Mouse (Mus musculus) G1E-ER4 (cell line): ENCODE measurements around the gene Gm20388. TPM values are rescaled to one million over a fixed set of nuclear protein-coding genes. Genes with fewer than 3 reads are reported as not detected.
A peak's percentile ranks its signal among the peaks of the same experiment; 100 is the strongest.

Source experiments
- GATA1 ChIP-seq: IDR thresholded peaks from one replicate; pipeline ENCODE4 v1.8.0; 2012; ENCODE audit warnings: low read length, inconsistent platforms
- polyA plus RNA-seq: library from polyadenylated mRNA; stranded (reverse); fragments of >175 nt; gene quantifications from 2 replicates; pipeline ENCODE4 v1.2.3, GENCODE M21; 2012

Gene Gm20388
- polyA plus RNA-seq, 1 experiment = not detected

DNA sequence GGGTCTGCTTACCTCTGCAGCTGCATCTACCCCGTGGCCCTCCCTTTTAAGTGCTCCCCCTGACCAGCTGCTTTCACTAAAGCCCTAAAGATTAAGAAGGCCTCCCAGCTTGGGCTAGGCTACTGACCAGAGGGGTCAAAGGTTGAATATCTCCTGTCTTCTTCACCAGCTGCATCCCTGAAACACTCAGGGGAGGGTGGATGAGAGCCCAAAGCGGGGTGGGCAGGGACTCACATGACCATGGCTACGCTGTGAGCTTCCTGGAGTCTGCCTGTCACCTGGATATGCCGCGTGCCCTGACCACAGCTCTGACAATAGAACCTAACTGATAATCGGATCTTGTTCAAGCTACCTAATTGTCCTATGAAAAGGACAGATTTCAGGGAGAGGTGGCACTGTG is 2712.1 kb downstream of the Gm20388 start, which contains the start of gene Pabpn1l:
Gene Pabpn1l (minus strand): TSS at position 13 of the 400 bp plus-strand sequence.
- no peak for TF ChIP-seq GATA1

DNA sequence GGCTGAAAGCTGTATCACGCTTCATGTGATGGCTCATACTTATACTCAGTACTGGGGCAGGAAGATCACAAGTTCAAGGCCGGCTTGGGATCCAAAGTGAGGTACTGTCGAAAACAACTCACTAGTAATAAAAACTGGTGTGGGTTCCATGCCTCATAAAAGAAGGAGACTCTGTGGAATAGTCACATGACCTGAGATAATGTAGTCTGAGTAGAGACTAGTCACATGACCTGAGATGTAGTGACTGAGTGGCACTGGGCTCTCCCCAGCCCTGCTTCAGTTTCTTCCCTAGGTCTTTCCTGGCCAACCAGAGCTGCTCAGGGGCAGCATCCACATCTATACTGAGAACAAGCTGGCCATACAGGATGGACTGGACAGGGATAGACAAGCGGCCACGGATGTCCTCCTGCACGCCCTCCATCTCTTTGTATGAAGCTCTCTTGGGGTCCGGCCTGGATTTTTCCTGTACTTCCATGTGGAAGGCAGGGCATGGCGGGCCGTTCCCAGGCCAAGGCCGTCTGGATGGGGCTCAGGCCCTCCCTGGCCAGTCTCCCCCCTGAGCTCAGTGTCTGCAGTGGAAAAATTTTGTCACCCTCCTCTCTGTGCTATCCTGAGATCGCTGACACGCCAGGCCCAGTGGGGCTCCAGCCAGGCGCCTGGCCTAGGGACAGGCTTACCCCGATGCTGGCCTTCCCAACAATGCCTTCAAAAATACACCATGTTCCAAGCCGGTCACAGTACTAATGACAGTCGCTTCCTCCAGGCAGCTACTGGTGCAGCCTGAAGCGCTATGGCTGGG is 2713.4 kb downstream of the Gm20388 start:
- no peak for TF ChIP-seq GATA1

- TF ChIP-seq GATA1 = no peak
These were observed 2714.0 kb downstream of the Gm20388 start for GRCm38 (mm10) chr8:122624653-122625052.

DNA sequence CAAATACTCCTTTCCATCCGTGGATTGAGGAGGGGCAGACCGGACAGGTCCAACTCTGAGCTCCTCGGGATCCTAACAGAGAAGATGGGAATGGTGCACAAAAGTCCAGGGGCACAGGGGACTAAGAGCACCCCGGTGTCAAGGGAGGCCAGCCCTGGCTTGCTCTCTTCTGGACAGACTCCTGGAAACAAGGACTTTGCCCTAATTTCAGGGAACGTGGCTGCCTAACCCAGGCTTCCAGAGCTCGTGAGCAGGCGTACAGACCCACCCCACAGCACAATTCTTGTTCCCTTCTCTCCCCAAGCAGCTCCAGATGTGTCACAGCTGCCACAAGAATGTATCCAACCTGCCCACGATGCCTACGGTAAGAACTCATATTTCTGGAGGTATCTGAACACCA is 2715.2 kb downstream of the Gm20388 start:
- TF ChIP-seq GATA1 = no peak

DNA sequence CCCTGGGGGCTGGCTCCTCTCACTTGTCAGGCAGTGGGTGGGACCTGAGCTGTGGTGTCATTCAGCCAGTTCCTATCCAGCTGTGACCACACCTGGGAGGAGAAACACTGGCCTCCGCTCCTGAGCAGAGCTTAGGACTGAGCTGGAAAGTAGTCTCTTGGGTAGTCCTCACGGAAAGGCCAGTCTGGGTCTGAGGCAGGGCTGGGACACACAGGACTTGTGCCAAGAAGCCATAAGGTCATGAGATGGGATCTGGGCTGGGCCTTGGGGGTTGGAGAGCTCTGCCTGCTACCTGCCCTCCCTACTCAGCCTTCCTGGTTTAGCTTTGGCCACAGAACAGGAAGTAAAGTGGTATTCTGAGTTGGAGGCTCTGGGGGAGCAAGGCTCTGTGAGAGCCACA is 2716.3 kb downstream of the Gm20388 start:
- no peak for TF ChIP-seq GATA1

DNA sequence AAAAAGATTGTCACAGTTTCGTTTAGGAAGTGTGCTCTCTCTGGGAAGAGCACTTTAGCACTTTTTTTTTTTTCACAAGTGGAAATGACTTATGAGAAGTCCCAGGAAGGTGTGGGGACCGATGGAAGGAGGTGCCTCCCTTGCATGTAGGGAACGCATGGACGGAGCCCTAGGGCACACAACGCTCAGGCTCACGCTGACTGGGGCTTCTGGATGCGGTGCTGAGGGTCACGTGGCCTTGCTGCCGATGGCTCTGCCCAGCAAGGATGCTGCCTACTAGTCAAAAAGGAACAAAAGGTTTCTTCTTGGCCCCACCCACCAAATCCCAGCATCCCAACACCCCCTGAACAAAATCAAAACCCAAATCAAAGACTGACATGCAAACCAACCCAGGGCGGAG is 2718.7 kb downstream of the Gm20388 start:
- TF ChIP-seq GATA1 = no peak

- no peak for TF ChIP-seq GATA1
These were observed 2720.1 kb downstream of the Gm20388 start for GRCm38 (mm10) chr8:122630696-122631095.

- no peak for TF ChIP-seq GATA1
These were observed 2722.6 kb downstream of the Gm20388 start for GRCm38 (mm10) chr8:122633205-122633604.

DNA sequence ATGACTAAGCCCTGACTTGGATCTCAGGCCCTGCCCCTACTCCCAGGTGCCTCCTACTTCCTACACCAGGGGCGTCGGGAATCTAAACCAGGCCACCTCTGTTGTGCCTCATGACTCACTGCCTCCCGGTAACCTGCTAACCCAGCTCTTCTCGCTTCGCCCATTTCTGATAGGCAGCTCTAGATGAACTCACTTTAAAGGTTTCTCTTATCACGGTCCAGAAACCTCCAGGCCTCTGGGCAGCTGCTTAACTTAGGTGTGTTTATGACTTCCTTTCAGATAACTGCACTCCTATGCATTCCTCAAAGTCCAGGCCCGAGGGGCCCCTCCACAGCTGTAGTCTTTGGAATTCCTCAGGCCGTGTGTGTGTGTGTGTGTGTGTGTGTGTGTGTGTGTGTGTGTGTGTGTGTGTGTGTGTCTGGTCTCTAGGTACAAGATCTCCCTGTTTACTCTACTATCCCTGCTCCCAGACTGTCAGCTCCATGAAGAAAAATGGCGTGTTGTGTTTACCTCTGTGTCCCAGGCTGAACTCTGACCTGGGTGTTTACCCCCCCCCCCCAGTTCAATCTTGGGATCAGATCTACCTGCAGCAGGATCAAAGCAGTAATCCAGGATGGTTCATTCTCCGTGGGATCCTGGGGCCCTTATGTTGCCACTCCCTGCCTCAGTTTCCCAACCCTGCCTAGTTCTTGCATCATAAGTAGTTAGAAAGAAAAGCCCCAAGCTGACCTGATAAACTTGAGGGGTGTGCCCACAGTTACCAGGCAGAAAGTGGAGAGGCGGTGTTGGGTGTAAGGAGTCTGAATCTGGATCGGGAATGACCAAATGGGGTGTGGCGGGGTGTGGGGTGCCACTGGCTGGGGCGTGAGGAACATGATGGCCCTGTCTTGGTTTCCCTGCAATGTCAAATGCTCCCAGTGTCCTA is 2725.5 kb downstream of the Gm20388 start:
- TF ChIP-seq GATA1 = peak; percentile 28

DNA sequence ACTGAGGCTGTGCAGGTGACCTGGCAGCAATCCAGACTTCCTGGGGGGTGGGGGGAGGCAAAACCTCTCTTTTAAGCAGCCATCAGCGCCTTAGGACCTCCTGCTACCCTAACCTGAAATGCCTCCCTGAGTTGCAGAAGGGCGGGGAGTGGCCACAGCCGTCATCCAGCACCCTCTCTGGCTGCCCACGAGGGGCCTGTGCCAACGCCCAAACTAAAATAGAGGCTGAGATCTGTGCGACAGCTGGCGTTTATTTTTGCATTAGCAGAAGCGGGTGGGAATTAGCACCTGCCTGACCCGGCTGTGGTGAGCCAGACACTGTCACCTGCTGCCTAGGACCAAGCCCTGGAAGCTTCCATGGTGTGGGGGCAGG is 2726.1 kb downstream of the Gm20388 start:
- no peak for TF ChIP-seq GATA1

DNA sequence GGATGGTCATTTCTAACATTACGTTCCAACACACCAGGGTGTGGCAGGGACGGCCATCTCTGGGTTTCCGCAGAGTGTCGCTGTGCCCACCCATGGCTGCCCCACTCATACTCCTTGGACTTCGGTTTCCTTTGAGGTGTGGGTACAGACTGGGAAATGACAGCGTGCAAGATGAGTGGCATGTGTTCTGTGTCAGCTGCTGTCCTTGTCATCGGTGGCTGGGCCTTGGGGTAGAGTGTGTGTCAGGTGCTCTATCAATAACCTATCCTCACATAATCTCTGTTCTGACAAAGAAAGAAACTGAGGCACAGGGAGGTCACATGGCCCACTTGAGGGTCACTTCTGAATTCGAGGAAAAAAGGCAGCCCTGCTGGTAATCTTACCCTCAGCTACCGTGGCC is 2726.6 kb downstream of the Gm20388 start:
- TF ChIP-seq GATA1 = no peak

DNA sequence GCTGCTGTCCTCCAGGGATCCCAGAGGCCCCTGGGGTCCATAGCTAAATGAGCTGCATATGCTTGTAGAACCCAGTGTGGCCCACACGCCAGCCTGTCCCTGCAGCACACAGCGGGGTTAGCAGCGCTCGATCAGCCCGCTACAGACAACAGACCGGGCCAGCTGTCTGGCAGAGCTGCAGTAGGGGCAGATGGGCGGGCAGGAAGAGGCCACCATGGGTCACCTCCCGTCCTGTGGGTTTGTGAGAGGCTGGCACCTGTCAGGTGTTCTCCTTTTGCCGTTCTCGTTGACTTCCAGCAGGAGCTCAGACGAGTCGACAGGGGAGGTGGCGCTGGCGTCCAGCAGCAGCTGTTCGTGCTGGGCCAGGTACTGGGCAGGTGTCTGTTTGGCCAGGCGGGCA is 2728.0 kb downstream of the Gm20388 start:
- no peak for TF ChIP-seq GATA1

DNA sequence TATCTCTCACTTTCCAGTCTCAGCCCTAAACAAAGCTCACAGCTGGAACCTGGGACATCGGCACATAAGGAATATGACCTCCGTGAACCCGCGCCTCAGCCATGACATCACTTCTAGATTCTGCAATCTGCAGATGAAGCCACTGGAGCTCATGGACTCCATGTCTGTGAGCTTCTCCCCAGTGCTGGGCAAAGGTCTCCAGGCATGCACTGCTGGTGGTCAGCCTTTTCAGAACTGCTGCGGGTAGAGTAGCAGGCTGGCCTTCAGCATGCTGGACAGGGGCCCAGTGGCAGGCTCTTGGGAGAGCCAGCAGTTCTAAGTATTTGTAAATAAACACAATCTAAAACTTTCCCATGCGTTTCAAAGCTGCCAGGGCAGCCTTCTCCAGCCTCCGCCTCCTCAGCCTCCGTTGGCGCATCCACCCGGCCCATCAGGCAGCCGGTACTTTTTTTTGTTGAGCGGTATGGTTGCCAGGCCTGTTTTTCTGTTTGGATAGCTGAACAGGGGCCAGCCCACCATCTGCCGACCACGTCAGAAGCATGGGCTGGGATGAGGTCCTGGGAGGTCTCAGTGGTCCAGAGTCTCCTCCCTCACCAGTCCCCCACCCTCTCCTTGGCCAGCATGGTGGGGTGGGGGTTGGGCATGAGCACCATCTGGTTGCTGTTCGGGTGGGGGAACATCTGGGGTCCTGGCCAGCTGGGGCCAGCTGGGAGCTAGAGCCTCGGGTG is 2729.0 kb downstream of the Gm20388 start:
- no peak for TF ChIP-seq GATA1

- TF ChIP-seq GATA1 = no peak
These were observed 2730.2 kb downstream of the Gm20388 start for GRCm38 (mm10) chr8:122640825-122641224.

DNA sequence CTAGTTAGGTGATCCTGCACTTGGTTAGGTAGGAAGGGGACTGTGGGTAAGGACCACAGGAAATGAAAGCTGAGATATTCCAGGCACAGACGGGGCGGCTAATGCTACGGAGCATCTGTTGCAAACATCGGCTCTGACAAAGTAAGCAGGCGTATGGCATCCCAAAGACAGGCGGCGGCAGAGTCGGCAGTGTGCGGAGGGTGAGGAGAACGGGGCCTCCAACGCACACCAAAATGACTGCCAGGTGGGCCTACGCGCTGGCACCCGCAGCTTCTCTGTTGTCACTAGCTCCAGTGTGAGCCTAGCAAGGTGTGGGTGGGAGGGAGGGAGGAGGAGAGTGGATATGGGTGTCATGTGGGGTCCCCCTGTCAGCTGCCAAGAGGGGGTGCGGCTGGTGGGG is 2730.8 kb downstream of the Gm20388 start:
- no peak for TF ChIP-seq GATA1

GRCm38 (mm10) chr8:122642071-122642470 is 2731.4 kb downstream of the Gm20388 start:
- no peak for TF ChIP-seq GATA1
